Mouse (Mus musculus): ENCODE results near the gene Pccb. TPM values are rescaled to one million over a fixed set of nuclear protein-coding genes. Genes with fewer than 3 reads are reported as not detected.

Gene Pccb
- total RNA-seq, 2 experiments from 2014 or later = 54.1 to 56.4 TPM

DNA sequence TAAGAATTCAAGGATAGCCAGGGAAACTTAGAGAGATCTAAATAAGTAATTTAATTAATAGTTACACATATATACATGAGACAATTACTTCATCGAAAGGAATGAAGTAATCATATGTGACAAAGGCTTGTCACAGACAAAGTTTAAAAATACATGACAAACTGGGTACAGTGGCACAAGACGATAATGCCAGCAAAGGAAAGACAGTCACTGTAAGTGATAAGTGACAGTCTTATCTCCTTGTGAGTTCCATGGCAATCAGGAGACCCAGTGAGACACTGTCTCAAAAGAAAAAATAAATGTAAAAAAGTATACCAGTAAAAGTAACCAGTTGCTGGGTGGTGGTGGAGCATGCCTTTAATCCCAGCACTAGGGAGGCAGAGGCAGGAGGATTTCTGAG, 37.6 kb downstream of the Pccb start:
- DNase-seq (ENCODE audit: extremely low spot score in 1 of 2, low spot score in 2 of 2) = no peak
- intact Hi-C loops (cut with DNase I) = no loop called here

DNA sequence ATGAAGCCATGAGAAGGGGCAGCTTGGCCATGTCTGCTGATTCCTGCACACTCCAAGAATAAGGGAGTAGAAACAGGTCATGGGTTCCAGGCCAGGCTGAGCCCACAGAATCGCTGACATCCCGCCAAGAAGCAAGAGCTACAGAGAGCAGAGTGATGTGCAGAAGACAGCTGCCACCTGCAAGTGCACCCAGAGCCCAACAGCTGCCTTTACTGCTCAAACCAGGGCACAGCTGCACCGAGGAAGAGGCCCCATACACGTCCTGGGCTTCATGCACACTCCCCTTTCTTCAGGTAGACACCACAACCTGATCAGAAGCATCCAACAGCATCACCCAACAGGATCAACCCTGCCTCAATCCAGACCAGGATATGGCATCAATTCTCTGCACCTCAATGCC, 40.8 kb downstream of the Pccb start:
- intact Hi-C loops (cut with DNase I) = no loop called here
- DNase-seq (ENCODE audit: extremely low spot score in 1 of 2, low spot score in 2 of 2) = no peak

DNA sequence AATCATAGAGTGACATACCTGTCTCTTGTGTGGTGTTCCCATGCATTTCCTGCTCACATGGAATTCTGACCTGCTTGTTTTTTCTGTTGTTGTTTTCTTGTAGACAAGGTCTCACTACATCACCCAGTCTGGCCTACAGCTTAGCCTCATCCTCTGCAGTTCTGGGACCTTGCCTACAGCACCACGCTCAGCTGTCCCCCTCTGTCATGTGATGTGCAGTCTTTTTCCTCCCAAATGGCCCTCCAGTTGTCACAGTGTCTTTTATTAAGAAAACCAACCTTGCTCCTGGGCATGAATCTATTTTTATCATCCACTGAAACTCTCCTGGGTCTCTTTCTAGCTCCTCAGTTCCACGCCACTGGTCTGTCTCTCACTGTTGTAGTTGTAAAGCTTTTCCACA, 42.5 kb downstream of the Pccb start:
- DNase-seq (ENCODE audit: extremely low spot score in 1 of 2, low spot score in 2 of 2) = no peak
- intact Hi-C loops (cut with DNase I) = no loop called here

DNA sequence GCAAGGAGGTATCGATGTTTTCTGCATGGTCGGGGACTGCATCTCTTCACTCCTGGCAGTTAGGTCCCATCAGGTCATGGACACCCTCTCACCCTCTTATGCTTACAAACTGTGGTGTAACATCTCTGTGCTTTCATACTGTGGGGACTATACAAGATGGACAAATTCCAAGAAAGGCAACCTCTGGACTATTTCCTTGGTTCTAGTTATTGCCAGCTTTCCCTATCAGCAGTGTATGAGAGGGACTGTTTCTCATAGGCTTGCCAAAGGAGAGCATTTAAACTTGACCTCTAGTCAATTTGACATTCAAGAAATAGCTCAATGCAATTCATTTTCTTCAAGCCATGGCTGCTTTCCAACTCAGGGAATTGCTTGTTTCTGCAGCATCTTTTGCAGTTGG, 43.4 kb downstream of the Pccb start:
- intact Hi-C loops (cut with DNase I) = no loop called here

DNA sequence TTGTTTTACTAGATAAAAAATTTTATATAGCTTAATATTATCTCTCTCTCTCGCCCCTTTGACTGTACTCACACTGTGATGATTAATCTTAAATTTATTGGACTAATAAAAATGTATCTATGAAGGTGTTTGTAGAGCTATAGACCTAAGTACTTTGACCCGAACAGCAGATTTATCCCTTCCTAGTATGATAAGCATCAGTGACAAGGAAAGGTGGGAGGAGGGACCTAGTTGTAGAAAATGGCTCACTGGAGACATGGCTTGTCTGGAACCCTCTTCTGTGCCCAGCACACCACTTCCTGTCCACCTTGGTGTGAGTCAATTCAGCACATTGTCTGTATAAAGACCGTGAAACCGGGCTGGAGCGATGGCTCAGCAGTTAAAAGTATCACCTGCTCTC, 44.1 kb downstream of the Pccb start:
- intact Hi-C loops (cut with DNase I) = no loop called here
- DNase-seq (ENCODE audit: extremely low spot score in 1 of 2, low spot score in 2 of 2) = no peak

More for the DNA sequence above, 43.4 kb downstream of the Pccb start:
- no peak for DNase-seq (ENCODE audit: extremely low spot score in 1 of 2, low spot score in 2 of 2)

DNA sequence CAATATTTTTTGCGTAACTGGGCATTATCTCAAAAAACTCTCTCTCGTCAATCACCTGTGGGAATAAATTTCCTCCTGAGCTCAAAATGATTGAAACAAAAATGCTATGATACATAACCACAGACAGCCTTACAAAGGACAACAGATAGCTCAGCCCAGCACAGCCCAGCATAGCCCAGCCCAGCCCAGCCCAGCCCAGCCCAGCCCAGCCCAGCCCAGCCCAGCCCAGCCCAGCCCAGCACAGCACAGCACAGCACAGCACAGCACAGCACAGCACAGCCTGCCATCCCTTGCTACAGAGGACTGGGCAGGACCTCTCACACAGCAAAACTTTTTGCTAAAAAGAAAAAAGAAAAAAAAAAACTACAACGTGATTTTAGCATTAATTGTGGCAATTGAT, 46.8 kb downstream of the Pccb start:
- intact Hi-C loops (cut with DNase I) = no loop called here
- no peak for DNase-seq (ENCODE audit: extremely low spot score in 1 of 2, low spot score in 2 of 2)

DNA sequence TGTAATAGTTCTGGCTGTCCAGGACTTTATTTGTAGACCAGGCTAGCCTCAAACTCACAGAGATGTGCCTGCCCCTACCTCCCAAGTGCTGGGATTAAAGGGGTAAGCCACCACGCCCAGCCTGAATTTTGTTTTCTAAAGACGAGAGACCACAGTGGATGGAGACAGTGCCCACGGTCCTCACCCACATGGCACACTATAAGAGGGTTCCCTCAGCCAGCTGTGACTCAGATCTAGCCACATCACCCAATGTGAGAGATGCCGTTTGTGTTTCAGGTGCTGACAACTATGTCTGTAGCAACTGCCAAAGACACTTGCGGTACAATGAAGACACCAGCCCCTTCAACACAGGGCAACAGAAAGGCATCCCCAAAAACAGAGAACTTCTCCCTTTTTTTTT, 47.7 kb downstream of the Pccb start:
- no peak for DNase-seq (ENCODE audit: extremely low spot score in 1 of 2, low spot score in 2 of 2)
- intact Hi-C loops (cut with DNase I) = no loop called here

DNA sequence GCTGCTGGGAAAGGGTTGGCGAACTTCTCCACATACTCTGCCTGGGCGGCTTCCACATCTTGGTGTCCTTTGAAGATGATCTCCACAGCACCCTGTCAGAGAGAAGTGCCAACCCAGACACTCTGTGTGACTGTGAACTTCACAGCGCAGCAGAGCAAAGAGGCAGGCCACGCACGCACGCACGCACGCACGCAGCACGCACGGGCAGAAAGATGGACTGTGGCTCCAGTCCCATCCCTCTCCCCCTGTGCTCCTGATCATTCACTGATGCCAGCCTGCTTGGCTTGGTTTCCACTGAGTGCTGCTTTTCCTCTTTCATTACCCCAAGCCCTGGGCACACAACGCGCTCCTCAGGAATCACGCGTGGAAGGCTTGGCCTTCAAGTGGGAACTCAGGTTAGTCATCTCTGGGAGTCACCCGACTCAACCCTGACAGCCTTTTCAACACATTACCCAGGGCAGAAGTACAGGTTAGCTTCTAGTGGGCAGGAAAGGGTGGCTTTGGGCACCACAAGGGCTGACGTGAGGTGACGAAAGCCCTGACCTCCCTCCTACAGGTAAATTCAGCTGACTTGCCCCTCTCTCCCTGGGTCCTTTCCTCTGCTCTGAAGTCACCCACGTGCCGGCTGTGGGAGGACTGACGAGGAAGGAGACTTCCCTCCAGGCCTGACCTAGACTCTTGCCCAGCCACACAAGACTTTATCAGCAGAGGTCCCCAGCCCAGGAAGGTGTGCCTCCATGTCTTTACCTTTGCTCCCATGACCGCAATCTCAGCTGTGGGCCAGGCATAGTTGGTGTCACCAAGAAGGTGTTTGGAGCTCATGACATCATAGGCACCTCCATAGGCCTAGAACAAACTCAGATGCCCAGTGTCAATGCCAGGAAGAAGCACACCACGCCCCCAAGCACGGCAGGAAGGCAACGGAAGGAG, 50.1 kb downstream of the Pccb start:
- intact Hi-C loops (cut with DNase I) = no loop called here
- DNase-seq (ENCODE audit: extremely low spot score in 1 of 2, low spot score in 2 of 2) = no peak

DNA sequence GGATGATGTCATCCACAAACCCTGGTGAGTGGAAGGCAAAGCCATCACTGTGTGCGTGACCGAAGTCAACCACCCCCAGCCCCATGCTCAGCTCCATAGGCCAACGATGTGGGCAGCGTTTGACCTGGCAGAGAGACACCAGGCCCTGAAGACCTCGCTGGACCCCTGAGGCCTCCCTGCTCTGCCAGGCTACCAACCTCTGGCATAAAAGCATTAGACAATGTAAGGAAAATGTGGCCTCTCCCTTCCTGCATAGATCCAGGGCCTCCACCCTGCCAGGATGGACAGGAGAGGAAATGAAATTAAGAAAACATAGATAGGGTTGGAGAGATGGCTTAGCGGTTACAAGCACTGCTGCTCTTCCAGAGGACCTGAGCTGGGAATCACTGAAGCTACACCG, 51.9 kb downstream of the Pccb start:
- intact Hi-C loops (cut with DNase I) = no loop called here
- no peak for DNase-seq (ENCODE audit: extremely low spot score in 1 of 2, low spot score in 2 of 2)

DNA sequence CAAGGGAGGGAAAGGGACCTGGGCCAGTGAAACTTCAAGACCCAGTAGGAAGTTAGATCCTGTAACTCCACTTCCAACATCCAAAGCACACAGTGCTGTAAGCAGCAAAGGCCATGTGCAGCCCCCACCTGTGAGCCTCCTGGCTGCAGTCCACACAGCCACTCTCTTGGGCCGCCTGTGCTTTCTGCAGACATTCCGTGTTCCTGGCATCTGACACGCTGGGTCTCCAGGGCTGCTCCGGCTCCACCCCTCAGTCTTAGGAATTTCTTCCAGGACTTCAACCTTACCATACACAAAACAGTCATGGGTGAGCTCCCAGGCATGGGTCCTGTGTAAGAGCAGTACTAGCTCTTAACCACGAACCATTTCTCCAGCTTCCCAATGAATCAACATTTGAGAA, 55.4 kb downstream of the Pccb start:
- DNase-seq (ENCODE audit: extremely low spot score in 1 of 2, low spot score in 2 of 2) = peak in 1 of 2 experiments; percentile 24
- intact Hi-C loops (cut with DNase I) = no loop called here

DNA sequence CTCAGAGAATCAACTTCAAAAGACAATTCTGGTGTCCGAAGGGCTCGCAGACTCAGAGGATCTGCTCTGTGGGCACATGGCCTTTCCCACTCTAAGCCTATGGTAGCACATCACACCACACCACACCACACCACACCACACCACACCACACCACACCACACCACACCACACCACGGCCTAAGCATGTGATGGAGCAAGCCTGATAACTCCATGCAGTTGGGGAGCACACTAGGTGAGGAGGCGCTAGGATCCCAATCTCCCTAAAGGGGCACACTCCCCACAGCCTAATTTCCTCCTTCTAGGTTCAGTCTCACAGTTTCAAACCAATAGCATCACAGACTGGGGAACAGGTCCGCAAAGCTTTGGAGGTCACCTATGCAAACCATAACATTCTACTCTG, 56.0 kb downstream of the Pccb start:
- intact Hi-C loops (cut with DNase I) = no loop called here
- DNase-seq (ENCODE audit: extremely low spot score in 1 of 2, low spot score in 2 of 2) = no peak

DNA sequence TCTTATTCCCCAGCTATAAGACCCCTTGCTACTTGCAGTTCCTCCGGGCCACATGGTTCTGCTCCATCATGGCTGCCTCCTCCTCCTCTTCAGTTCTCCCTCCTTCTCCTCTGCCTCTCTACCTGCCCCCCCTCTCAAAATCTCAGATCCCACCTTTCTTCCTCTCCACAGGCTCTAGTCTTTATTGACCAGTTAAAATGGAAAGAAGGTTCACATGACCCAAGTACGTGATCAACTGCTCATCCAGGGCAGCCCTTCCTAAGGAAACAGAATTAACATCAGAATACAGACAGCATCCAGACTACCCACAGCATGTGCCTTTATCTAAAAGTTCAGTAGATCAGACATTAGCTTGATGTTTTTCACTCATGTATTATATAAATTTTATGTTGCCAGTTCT, 65.2 kb downstream of the Pccb start:
- DNase-seq (ENCODE audit: extremely low spot score in 1 of 2, low spot score in 2 of 2) = no peak
- intact Hi-C loops (cut with DNase I) = no loop called here

DNA sequence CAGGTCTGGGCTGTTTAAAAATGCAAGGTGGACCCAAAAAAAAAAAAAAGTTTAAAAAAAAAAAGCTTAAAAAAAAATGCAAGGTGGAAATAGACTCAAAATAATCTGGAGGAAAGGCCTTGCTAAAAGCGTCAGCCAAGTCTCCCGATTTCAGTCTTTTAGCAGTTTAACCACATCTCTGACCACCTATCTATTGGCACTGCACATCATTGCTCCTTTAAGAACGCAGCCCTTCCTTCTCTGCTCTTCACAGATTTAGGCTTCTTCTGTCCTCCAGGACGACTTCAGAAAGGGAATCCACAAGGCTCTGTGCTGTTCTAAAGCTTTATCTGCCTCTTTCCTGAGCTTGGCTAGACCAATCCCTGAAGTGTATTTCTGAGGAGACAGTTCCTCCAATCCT, 70.6 kb downstream of the Pccb start:
- intact Hi-C loops (cut with DNase I) = no loop called here
- DNase-seq (ENCODE audit: extremely low spot score in 1 of 2, low spot score in 2 of 2) = no peak

DNA sequence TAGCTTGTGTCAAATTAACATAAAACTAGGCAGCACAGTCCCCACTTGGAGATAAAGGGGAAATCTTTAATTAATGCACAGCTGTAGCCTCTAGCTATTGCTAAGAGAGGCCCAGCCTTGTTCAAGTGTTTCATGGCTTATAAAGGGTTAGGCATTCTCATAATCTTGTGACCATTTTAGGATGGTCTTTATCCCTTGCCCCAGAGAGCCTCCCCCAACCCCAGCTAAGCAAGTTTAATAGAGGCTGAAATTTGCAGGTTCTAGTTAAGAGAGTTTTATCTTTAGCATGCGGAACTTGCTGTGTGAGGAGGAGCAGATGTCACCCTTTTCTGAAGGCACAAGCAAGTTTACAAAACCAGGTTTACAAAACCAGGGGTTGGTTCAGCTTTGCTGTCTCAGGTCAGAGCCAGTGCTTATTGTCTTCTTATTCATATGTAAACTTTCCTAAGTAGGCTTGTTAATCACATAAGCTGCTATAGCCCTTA, 71.2 kb downstream of the Pccb start:
- DNase-seq (ENCODE audit: extremely low spot score in 1 of 2, low spot score in 2 of 2) = no peak
- intact Hi-C loops (cut with DNase I) = no loop called here

DNA sequence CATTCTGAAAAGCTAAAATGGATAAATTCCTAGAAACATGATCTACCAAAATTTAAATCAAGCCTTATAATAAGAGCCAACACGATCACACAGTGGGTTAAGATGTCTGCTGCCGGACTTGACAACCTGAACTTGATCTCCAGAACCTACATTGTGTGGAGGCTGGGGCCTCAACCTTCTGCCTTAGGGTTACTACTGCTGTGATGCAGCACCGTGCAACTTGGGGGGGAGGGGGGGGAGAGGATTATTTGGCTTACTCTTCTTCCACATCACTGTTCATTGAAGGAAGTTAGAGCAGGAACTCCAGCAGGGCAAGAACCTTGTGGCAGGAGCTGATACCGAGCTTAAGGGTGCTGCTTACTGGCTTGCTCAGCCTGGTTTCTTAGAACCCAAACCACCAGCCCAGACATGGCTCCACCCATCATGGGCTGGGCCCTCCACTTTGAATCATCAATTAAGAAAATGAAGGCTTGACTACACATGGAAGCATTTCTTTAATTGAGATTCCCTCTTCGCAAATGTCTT, 71.7 kb downstream of the Pccb start:
- intact Hi-C loops (cut with DNase I) = no loop called here
- no peak for DNase-seq (ENCODE audit: extremely low spot score in 1 of 2, low spot score in 2 of 2)

DNA sequence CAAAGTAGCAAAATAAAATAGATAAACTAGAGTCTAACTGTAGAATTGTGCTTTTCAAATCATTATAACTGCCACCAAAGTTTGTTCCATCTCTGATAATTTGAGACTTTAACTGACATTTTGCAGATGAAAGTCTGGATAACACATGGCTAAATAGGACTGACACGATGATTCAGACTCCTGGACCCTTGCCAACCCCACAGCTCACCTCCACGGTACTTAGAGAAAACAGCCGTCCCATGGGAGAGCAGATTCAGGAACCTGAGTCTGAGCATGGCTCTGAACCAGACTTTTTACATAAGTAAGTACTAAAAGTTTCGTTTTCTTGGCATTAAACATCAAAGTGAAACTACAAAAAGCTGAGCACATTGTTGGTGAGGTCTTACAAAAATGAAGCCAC, 83.2 kb downstream of the Pccb start:
- intact Hi-C loops (cut with DNase I) = no loop called here
- DNase-seq (ENCODE audit: extremely low spot score in 1 of 2, low spot score in 2 of 2) = peak in 1 of 2 experiments; percentile 30

DNA sequence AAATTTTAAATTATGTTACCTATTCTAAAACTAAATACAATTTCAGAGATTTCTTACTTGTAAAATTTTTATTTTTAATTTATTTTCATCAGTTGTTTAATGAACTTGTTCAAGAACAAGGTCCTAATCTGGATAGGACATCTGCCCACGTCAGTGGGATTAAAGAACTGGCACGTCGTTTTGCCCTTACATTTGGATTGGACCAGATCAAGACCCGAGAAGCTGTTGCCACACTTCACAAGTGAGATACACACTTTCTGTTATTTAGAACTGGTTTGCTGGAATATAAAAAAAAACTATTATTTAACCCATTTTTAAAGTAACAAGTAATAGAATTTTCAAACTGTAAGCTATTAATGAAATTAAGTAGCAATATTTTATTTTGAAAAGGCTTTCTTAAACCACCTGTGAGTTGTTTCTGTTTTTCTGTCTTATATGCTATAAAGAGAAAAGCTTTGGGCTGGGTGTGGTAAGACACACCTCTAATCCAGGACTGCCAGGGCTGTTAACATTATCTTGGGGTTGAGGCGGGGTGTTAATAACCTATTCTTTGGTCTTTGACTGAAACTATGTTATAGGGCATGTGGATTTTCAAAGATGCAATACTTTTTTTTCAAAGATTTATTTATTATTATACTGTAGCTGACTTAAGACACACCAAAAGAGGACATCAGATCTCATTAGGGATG, 89.9 kb downstream of the Pccb start:
- DNase-seq (ENCODE audit: extremely low spot score in 1 of 2, low spot score in 2 of 2) = no peak
- intact Hi-C loops (cut with DNase I) = no loop called here

DNA sequence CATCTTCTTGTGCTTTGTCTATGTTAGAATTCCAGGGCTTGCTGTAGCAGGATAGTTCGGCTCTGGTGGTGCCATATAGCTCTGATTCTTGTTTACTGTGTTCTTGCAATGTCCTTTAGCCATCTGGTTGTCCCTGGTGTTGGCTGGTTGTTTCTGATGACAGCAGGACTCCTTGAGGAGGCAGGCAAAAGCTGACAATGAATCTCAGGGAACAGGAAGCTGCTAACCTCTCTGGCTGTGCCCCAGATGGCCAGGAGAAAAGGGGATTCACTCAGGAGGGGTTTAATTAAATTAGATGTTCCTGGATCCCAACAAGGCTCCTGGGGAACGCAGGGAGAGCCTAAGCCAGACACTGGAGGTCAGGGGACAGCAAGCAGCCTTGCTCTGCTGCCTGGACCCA, 92.7 kb downstream of the Pccb start:
- intact Hi-C loops (cut with DNase I) = no loop called here
- DNase-seq (ENCODE audit: extremely low spot score in 1 of 2, low spot score in 2 of 2) = no peak
